Mouse (Mus musculus) intestine, embryonic 16.5 days (tissue): ENCODE measurements around the gene Mycbp. TPM values are rescaled to one million over a fixed set of nuclear protein-coding genes. Genes with fewer than 3 reads are reported as not detected.

ENCODE experiments used
- ATAC-seq: fragments of 200-750 bp; cut with Nextera tagmentation; 2 replicates; pipeline ENCODE4 v1.8.0; 2017; ENCODE audit warnings: moderate TSS enrichment, moderate library complexity
- H3K27ac ChIP-seq: fragments of 300-500 bp; sonication (generic); 2 replicates; pipeline ENCODE4 v1.5.1; 2014; ENCODE audit warnings: mild to moderate bottlenecking, low read length
- H3K27me3 ChIP-seq: fragments of 300-500 bp; sonication (generic); replicated peaks from 2 replicates; pipeline ENCODE4 v1.6.1; 2014; ENCODE audit warnings: low read length, control low read depth, mixed read lengths; ENCODE audit not compliant: control insufficient read depth, insufficient read depth
- H3K36me3 ChIP-seq: fragments of 300-500 bp; sonication (generic); 2 replicates; pipeline ENCODE4 v1.6.1; 2014; ENCODE audit warnings: low read length, control low read depth; ENCODE audit not compliant: control insufficient read depth, insufficient read depth
- H3K4me1 ChIP-seq: fragments of 300-500 bp; sonication (generic); 2 replicates; pipeline ENCODE4 v1.6.1; 2014; ENCODE audit warnings: low read length, control low read depth, mixed read lengths; ENCODE audit not compliant: control insufficient read depth, insufficient read depth
- H3K4me2 ChIP-seq: fragments of 300-500 bp; sonication (generic); 2 replicates; pipeline ENCODE4 v1.6.1; 2014; ENCODE audit warnings: low read depth, low read length, control low read depth
- H3K4me3 ChIP-seq: fragments of 300-500 bp; sonication (generic); 2 replicates; pipeline ENCODE4 v1.5.1; 2014; ENCODE audit warnings: mild to moderate bottlenecking, low read length
- H3K9ac ChIP-seq: fragments of 300-500 bp; sonication (generic); 2 replicates; pipeline ENCODE4 v1.6.1; 2014; ENCODE audit warnings: low read depth, low read length
- H3K9me3 ChIP-seq: fragments of 300-500 bp; sonication (generic); 2 replicates; pipeline ENCODE4 v1.6.1; 2016; ENCODE audit warnings: low read length, control low read depth; ENCODE audit not compliant: control insufficient read depth
- WGBS: fragments of 180-500 bp; shearing (Covaris S2); extraction: QIAGEN DNeasy Blood & Tissue Kit; methylation state at CpG from one replicate; pipeline ENCODE4 v1.1.7; 2014; 5-methylcytosine and 5-hydroxymethylcytosine counted together
- polyA plus RNA-seq: library from polyadenylated mRNA; unstranded; fragments of >200 nt; fragmentation: Nextera tagmentation; extraction: Ambion mirVana; gene quantifications from 2 replicates; pipeline ENCODE4 v1.2.1, GENCODE M21; 2015

Gene Mycbp
- polyA plus RNA-seq, 1 experiment from 2014 or later: 99.7 TPM

DNA sequence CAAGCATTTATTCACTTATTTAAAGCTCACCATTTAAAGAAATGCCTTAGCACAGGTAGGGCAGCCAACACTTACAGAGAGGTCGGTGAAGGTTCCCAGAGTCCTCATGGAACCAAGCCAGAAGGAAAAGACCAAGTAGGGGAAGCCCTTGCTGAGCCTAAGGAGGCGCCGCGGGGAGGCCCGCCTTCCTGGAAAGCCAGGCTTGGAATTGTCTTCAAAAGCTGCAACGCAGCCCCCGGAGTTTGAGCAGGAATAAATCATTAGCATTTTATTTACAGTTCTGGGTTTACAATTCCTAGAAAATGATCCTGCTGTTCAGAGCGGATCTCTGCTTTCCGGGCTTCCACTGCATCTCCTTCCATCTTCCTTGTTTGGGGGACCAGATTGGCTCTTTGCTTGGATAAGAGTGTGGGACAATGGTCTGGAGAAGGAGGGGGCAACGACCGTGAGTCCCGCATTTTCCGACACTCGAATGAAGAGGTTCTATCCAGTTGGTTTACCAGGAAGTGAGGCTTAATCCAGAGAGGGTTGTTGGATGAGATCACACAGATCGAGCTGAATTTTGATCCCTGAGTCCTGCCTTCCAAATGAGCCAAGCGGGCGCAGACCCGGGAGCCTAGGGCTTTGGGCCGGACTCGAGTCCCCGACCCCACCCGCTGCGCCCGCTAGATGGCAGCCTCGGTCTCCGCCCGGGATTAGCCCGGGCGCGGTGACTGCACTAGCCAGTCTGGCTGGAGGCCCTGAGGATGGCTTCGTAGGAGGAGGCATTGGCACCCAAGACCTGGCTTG lies 52.3 kb downstream of the Mycbp start:
- H3K9ac ChIP-seq: 0 out of 2 replicates have a peak overlapping the region, but pooled peaks have one; percentile 36
- no peak overlapping the region for H3K27ac ChIP-seq
- H3K9me3 ChIP-seq: no peaks in the 10 kb centered on the region
- H3K4me2 ChIP-seq: peak overlapping the region; percentile 41
- ATAC-seq: peak; percentile 86
- H3K36me3 ChIP-seq: no peaks in the 10 kb centered on the region
- H3K27me3 ChIP-seq: peaks cover 3% of the 10 kb centered on the region; the same call in 1 of the 2 replicates
- peak overlapping the region; percentile 22 for H3K4me3 ChIP-seq
- 4% methylated on average over 31 of the region's 31 CpGs for WGBS
- H3K4me1 ChIP-seq: peaks cover 10% of the 10 kb centered on the region; the same call in 1 of the 2 replicates

DNA sequence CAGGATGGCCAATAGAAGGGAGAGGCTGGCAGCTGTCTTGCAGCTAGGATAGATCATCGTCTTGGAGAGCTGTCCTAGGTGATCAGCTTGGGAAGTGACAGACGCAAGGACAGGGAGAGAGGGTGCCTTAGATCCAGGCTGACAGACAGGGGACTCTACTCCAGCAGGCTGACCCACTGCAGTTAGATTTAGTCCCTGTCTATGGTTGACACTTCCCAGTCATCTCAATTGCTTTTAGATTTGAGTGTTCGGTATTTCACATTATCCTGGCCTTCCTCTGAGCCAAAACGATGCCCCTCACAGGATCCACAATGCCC lies 52.8 kb downstream of the Mycbp start:
- ATAC-seq: no peak; the same call in 1 of the 2 replicates
- Histone ChIP-seq H3K9me3 (no peaks in the 10 kb centered on the region), H3K27me3 (peaks cover 3% of the 10 kb centered on the region; the same call in 1 of the 2 replicates), H3K9ac (no peak overlapping the region), H3K27ac (no peak overlapping the region), H3K4me2 (peak overlapping the region; percentile 41), H3K4me1 (peaks cover 10% of the 10 kb centered on the region; the same call in 1 of the 2 replicates), H3K36me3 (no peaks in the 10 kb centered on the region), H3K4me3 (no peak overlapping the region)
- WGBS: 50% methylated on average over 4 of the region's 4 CpGs

DNA sequence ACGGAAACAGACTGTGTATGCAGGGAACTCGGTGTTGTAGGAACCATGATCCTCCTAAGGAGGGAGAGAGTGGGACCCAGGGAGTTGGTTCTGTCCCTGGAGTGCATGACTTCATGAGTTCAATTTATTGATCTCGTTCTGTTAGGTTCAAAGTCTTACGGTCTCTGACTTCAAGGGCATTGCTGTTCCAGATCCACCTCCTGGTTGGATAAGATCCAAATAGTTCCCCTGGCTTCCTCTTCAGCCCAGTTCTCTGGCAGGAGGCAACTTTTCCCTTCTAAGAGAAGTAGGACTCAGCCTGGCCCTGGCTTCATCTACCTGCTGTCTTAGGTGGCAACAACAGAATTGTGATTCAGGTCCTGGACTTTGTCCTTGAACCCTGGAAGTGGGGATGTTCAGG lies 53.3 kb downstream of the Mycbp start:
- ATAC-seq: no peak
- Histone ChIP-seq H3K4me2 (no peak overlapping the region), H3K27ac (no peak overlapping the region), H3K4me3 (no peak overlapping the region), H3K36me3 (no peaks in the 10 kb centered on the region), H3K27me3 (peaks cover 3% of the 10 kb centered on the region; the same call in 1 of the 2 replicates), H3K4me1 (peaks cover 10% of the 10 kb centered on the region; the same call in 1 of the 2 replicates), H3K9me3 (no peaks in the 10 kb centered on the region), H3K9ac (no peak overlapping the region)
- 60% methylated on average over 4 of the region's 4 CpGs for WGBS

DNA sequence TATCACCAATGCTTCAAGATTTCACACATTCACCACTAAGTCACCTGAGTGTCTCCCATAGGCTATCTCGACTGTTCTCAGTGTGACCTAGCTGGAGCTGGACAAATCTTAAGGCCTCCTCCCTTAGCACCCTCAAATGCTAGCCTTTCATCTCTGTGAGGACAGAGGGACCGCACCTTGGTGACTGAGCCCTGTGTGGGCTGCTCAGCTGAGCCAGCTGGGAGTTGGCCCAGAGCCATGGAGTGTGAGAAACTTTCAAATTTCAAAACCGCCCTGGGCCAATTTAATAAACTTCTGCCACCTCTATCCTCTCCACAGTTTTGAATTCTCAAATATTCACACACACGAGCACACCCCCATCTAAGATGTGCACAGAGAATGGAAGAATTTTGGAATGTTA lies 56.3 kb downstream of the Mycbp start:
- Histone ChIP-seq H3K9me3 (no peaks in the 10 kb centered on the region), H3K4me2 (no peak overlapping the region), H3K9ac (no peak overlapping the region), H3K27me3 (peaks cover 3% of the 10 kb centered on the region; the same call in 1 of the 2 replicates), H3K36me3 (no peaks in the 10 kb centered on the region), H3K4me3 (no peak overlapping the region), H3K27ac (no peak overlapping the region), H3K4me1 (peaks cover 10% of the 10 kb centered on the region; the same call in 1 of the 2 replicates)
- ATAC-seq: no peak
- WGBS: 32% methylated on average over 4 of the region's 4 CpGs

Other genes with a start within 250 kb of the Mycbp start
- gene Macf1, start 220.5 kb upstream of the Mycbp start, polyA plus RNA-seq: 18.9 and 19.7 TPM in 2 replicates
- 322 and 330 TPM in 2 replicates for gene Ndufs5, start 186.6 kb upstream of the Mycbp start, polyA plus RNA-seq
- gene Akirin1, start 154.5 kb upstream of the Mycbp start, polyA plus RNA-seq: 35.7 and 36.2 TPM in 2 replicates
- gene Rhbdl2, start 117.0 kb upstream of the Mycbp start, polyA plus RNA-seq: 2.6 and 4.3 TPM in 2 replicates
- gene 4933427I04Rik, start 45.2 kb upstream of the Mycbp start, polyA plus RNA-seq: not detected in 2 replicates
- 52.2 and 52.5 TPM in 2 replicates for gene Rragc, start 12.6 kb downstream of the Mycbp start, polyA plus RNA-seq
- not detected in 2 replicates for gene 4930535I16Rik, start 13.2 kb downstream of the Mycbp start, polyA plus RNA-seq